Mouse (Mus musculus) T-cell, adult 66 days (primary cell): ENCODE data around the gene Gm13178. TPM values are rescaled to one million over a fixed set of nuclear protein-coding genes. Genes with fewer than 3 reads are reported as not detected.

Source experiments
- total RNA-seq, 2 experiments: library from RNA; stranded (reverse); gene quantifications; 3 replicates in 1 of 2; 4 replicates in 1 of 2; pipeline ENCODE4 v1.2.4; 2023

Gm13178 gene
- not detected for total RNA-seq

DNA sequence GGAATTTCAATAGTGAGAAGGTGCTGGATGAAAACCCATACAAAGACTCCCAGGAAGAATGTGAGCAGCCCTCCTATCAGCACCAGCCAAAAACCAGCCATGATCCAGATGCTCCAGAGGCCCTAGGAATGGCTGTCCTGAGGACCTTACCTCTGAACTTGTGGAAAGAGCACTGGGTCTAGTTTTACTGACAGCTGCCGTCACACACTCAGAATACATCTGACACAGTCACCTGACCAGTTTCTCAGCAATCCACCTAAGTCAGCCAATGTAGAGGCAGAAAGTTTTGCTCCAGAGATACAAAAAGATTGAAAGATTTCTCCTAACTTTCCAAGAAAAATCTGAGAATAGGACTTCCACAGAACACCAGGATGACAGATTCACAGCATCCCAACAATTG lies at the start of gene Gm13178:
Gene Gm13178 (minus strand): TSS at position 101 of the 400 bp plus-strand sequence.

DNA sequence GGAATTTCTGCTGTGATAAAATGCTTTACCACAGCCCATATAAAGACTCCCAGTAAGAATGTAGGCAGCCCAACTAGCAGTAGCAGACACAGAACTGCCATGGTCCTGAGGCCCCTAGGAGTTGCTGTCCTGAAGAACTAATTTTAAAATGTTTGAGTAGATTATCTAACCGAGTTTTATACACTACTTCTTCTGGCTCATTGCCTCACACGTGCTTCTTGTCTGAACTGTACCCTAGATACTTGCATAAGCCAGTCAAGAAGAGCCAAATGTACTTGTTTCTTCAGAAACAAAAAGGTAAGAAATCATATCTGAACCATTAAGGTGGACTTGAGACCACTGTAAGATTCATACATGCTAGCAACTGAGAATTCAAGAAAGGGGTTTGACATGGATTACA lies 34.9 kb downstream of the Gm13178 start, which contains the start of gene Gm436:
Gene Gm436 (minus strand): TSS at position 101 of the 400 bp plus-strand sequence.

Other genes with a start within 250 kb of the Gm13178 start
- not detected for gene 9430007A20Rik, start 201.6 kb downstream of the Gm13178 start, total RNA-seq
- not detected for gene Gm13124, start 156.3 kb downstream of the Gm13178 start, total RNA-seq
- not detected for gene Aadacl4, start 107.7 kb downstream of the Gm13178 start, total RNA-seq
- gene Gm436, start 35.0 kb downstream of the Gm13178 start, total RNA-seq: not detected
- gene Gm438, start 65.2 kb upstream of the Gm13178 start, total RNA-seq: not detected
- 1 to 10 TPM; 2.9 to 5.1 TPM for gene Dhrs3, start 171.4 kb upstream of the Gm13178 start, total RNA-seq